Mouse (Mus musculus): ENCODE results near the gene Card10.
A peak's percentile ranks its signal among the peaks of the same experiment; 100 is the strongest.

The Card10 gene

GRCm38 (mm10) chr15:78834233-78835005, 31.6 kb upstream of the Card10 start:
- no peak for DNase-seq (ENCODE audit: low read depth, low spot score)

GRCm38 (mm10) chr15:78833582-78833981, 30.7 kb upstream of the Card10 start:
- no peak for DNase-seq (ENCODE audit: low read depth, low spot score)

GRCm38 (mm10) chr15:78832701-78833123, 29.9 kb upstream of the Card10 start:
- peak; percentile 57 for DNase-seq (ENCODE audit: low read depth, low spot score)

- DNase-seq (ENCODE audit: low read depth, low spot score), result no peak
These were observed 29.1 kb upstream of the Card10 start for GRCm38 (mm10) chr15:78831720-78832657.

GRCm38 (mm10) chr15:78830742-78831719, 28.2 kb upstream of the Card10 start:
- no peak for DNase-seq (ENCODE audit: low read depth, low spot score)

GRCm38 (mm10) chr15:78829636-78830035, 26.8 kb upstream of the Card10 start:
- DNase-seq (ENCODE audit: low read depth, low spot score), result no peak

GRCm38 (mm10) chr15:78828315-78828714, 25.5 kb upstream of the Card10 start:
- DNase-seq (ENCODE audit: low read depth, low spot score), result no peak

GRCm38 (mm10) chr15:78826213-78827204, 23.7 kb upstream of the Card10 start:
- DNase-seq (ENCODE audit: low read depth, low spot score), result peak; percentile 80

- no peak for DNase-seq (ENCODE audit: low read depth, low spot score)
These were observed 13.2 kb upstream of the Card10 start for GRCm38 (mm10) chr15:78816074-78816391.

- no peak for DNase-seq (ENCODE audit: low read depth, low spot score)
These were observed 12.7 kb upstream of the Card10 start for GRCm38 (mm10) chr15:78815314-78816073.

GRCm38 (mm10) chr15:78813603-78814002, 10.8 kb upstream of the Card10 start:
- no peak for DNase-seq (ENCODE audit: low read depth, low spot score)

GRCm38 (mm10) chr15:78810146-78810545, 7.3 kb upstream of the Card10 start:
- DNase-seq (ENCODE audit: low read depth, low spot score), result no peak

- DNase-seq (ENCODE audit: low read depth, low spot score), result no peak
These were observed 6.9 kb upstream of the Card10 start for GRCm38 (mm10) chr15:78809739-78810138.

GRCm38 (mm10) chr15:78808980-78809379, 6.1 kb upstream of the Card10 start:
- DNase-seq (ENCODE audit: low read depth, low spot score), result no peak

- DNase-seq (ENCODE audit: low read depth, low spot score), result no peak
These were observed 4.3 kb upstream of the Card10 start for GRCm38 (mm10) chr15:78807141-78807540.

- DNase-seq (ENCODE audit: low read depth, low spot score), result no peak
These were observed 3.8 kb upstream of the Card10 start for GRCm38 (mm10) chr15:78806614-78807013.

- DNase-seq (ENCODE audit: low read depth, low spot score), result no peak
These were observed 2.5 kb upstream of the Card10 start for GRCm38 (mm10) chr15:78805351-78805750.

GRCm38 (mm10) chr15:78804326-78804725, 1.5 kb upstream of the Card10 start:
- DNase-seq (ENCODE audit: low read depth, low spot score), result no peak

GRCm38 (mm10) chr15:78803499-78803900, 658 bp upstream of the Card10 start:
- DNase-seq (ENCODE audit: low read depth, low spot score), result no peak

Measured in forelimb bud, embryonic 11.5 days (tissue).